Mouse (Mus musculus) G1E (cell line): ENCODE data around the gene Camta1. TPM values are rescaled to one million over a fixed set of nuclear protein-coding genes. Genes with fewer than 3 reads are reported as not detected.

Source experiments
- ATAC-seq: 2 replicates; pipeline ENCODE4 v1.8.0; 2016; ENCODE audit warnings: mild to moderate bottlenecking; ENCODE audit not compliant: insufficient number of reproducible peaks, poor library complexity, low FRiP score, severe bottlenecking; ENCODE audit errors: extremely low read depth
- DNase-seq: peaks from one replicate; pipeline ENCODE4 v3.0.0; 2012; ENCODE audit warnings: low spot score
- H3K27me3 ChIP-seq: 2 replicates; pipeline ENCODE4 v1.6.1; 2012; ENCODE audit warnings: mild to moderate bottlenecking, low read length, inconsistent platforms; ENCODE audit not compliant: insufficient read depth
- H3K36me3 ChIP-seq: replicated peaks from 2 replicates; pipeline ENCODE3; 2012; ENCODE audit warnings: mild to moderate bottlenecking, inconsistent platforms
- H3K4me1 ChIP-seq: 2 replicates; pipeline ENCODE4 v1.6.1; 2012; ENCODE audit warnings: low read depth, low read length, inconsistent platforms, mixed read lengths; ENCODE audit not compliant: insufficient read depth
- H3K4me3 ChIP-seq: 2 replicates; pipeline ENCODE4 v1.5.1; 2012; ENCODE audit warnings: low read depth, mild to moderate bottlenecking, inconsistent platforms, low read length, moderate library complexity, mixed read lengths
- H3K9me3 ChIP-seq: replicated peaks from 2 replicates; pipeline ENCODE4 v1.6.1; 2012; ENCODE audit warnings: inconsistent platforms
- CTCF ChIP-seq: IDR thresholded peaks from 2 replicates; pipeline ENCODE4 v1.5.1; 2012; ENCODE audit warnings: low read depth, low read length, inconsistent platforms, mixed read lengths
- GATA1 ChIP-seq: IDR thresholded peaks from 2 replicates; pipeline ENCODE4 v1.6.1; 2012; ENCODE audit warnings: borderline replicate concordance, low read length, inconsistent platforms, mixed read lengths
- GATA2 ChIP-seq: IDR thresholded peaks from 2 replicates; pipeline ENCODE4 v1.6.1; 2012; ENCODE audit warnings: low read depth, low read length, inconsistent platforms, borderline replicate concordance
- POLR2AphosphoS5 ChIP-seq: IDR thresholded peaks from 2 replicates; pipeline ENCODE4 v1.6.1; 2012; ENCODE audit warnings: low read depth, low read length, inconsistent platforms; ENCODE audit not compliant: insufficient replicate concordance
- TAL1 ChIP-seq: conservative IDR thresholded peaks from 2 replicates; pipeline ENCODE4 v1.6.1; 2012; ENCODE audit warnings: low read depth, low read length, inconsistent platforms, mixed read lengths
- polyA plus RNA-seq: library from polyadenylated mRNA; stranded (reverse); fragments of >175 nt; gene quantifications from 2 replicates; pipeline ENCODE4 v1.2.3, GENCODE M21; 2012
- total RNA-seq, 2 experiments: library from RNA; stranded (forward) in 1 of 2; stranded (reverse) in 1 of 2; fragments of 200-1000 nt in 1 of 2; fragments of >200 nt in 1 of 2; fragmentation: Nextera tagmentation in 1 of 2; gene quantifications; 2 replicates each; pipeline ENCODE4 v1.2.3; 2014 to 2017

Gene Camta1
- total and polyA plus RNA-seq, 3 experiments: 10.8 to 113 (median 25.7) TPM

- ATAC-seq: no peak
- no peak for TF ChIP-seq CTCF
- no peak for TF ChIP-seq GATA1
- no peak for TF ChIP-seq GATA2
- no peak for TF ChIP-seq POLR2AphosphoS5
- TF ChIP-seq TAL1: no peak
- Histone ChIP-seq H3K4me3 (no peak overlapping the region), H3K4me1 (no peaks in the 10 kb centered on the region), H3K9me3 (peaks cover 94% of the 10 kb centered on the region), H3K36me3 (no peaks in the 10 kb centered on the region), H3K27me3 (no peaks in the 10 kb centered on the region)
- no peak for DNase-seq
These were observed 661.4 kb downstream of the Camta1 start for GRCm38 (mm10) chr4:151200316-151200715.

GRCm38 (mm10) chr4:151195126-151195525 is 666.5 kb downstream of the Camta1 start:
- Histone ChIP-seq H3K27me3 (no peaks in the 10 kb centered on the region), H3K4me1 (no peaks in the 10 kb centered on the region), H3K4me3 (no peak overlapping the region), H3K9me3 (peaks cover 95% of the 10 kb centered on the region), H3K36me3 (no peaks in the 10 kb centered on the region)
- ATAC-seq: no peak
- TF ChIP-seq TAL1 (no peak), GATA2 (no peak), GATA1 (no peak), POLR2AphosphoS5 (no peak), CTCF (no peak)
- DNase-seq: no peak

- TF ChIP-seq GATA1 (no peak), TAL1 (no peak), GATA2 (no peak), POLR2AphosphoS5 (no peak), CTCF (no peak)
These were observed 667.0 kb downstream of the Camta1 start for GRCm38 (mm10) chr4:151194715-151195097.

GRCm38 (mm10) chr4:151194030-151194714 is 667.5 kb downstream of the Camta1 start:
- H3K36me3 ChIP-seq: no peaks in the 10 kb centered on the region
- no peak overlapping the region for H3K4me3 ChIP-seq
- DNase-seq (no peak), ATAC-seq (no peak)
- TF ChIP-seq GATA1 (no peak), TAL1 (no peak), GATA2 (no peak), CTCF (no peak), POLR2AphosphoS5 (no peak)
- peaks cover 91% of the 10 kb centered on the region for H3K9me3 ChIP-seq
- no peaks in the 10 kb centered on the region for H3K27me3 ChIP-seq
- no peaks in the 10 kb centered on the region for H3K4me1 ChIP-seq

More at GRCm38 (mm10) chr4:151194715-151195097, 667.0 kb downstream of the Camta1 start:
- Histone ChIP-seq H3K4me3 (no peak overlapping the region), H3K36me3 (no peaks in the 10 kb centered on the region), H3K27me3 (no peaks in the 10 kb centered on the region), H3K9me3 (peaks cover 93% of the 10 kb centered on the region), H3K4me1 (no peaks in the 10 kb centered on the region)
- ATAC-seq (no peak), DNase-seq (no peak)

- DNase-seq: no peak
- peaks cover 85% of the 10 kb centered on the region for H3K9me3 ChIP-seq
- H3K27me3 ChIP-seq: no peaks in the 10 kb centered on the region
- no peaks in the 10 kb centered on the region for H3K4me1 ChIP-seq
- ATAC-seq: no peak
- no peaks in the 10 kb centered on the region for H3K36me3 ChIP-seq
- TF ChIP-seq TAL1 (no peak), GATA1 (no peak), POLR2AphosphoS5 (no peak), CTCF (no peak), GATA2 (no peak)
- no peak overlapping the region for H3K4me3 ChIP-seq
These were observed 675.2 kb downstream of the Camta1 start for GRCm38 (mm10) chr4:151186447-151186846.

GRCm38 (mm10) chr4:151185750-151186149 is 675.9 kb downstream of the Camta1 start:
- no peaks in the 10 kb centered on the region for H3K36me3 ChIP-seq
- peaks cover 85% of the 10 kb centered on the region for H3K9me3 ChIP-seq
- H3K27me3 ChIP-seq: no peaks in the 10 kb centered on the region
- DNase-seq (no peak), ATAC-seq (no peak)
- TF ChIP-seq TAL1 (no peak), GATA1 (no peak), GATA2 (no peak), POLR2AphosphoS5 (no peak), CTCF (no peak)
- H3K4me3 ChIP-seq: no peak overlapping the region
- no peaks in the 10 kb centered on the region for H3K4me1 ChIP-seq
